Mouse (Mus musculus): Measurements from ENCODE around the gene Hpdl.
A peak's percentile ranks its signal among the peaks of the same experiment; 100 is the strongest.
"Not testable (repeated sequence)": the region's sequence is repeated elsewhere in the genome, so short reads cannot be mapped to it uniquely, and the experiment has no call there.

The Hpdl gene

DNA sequence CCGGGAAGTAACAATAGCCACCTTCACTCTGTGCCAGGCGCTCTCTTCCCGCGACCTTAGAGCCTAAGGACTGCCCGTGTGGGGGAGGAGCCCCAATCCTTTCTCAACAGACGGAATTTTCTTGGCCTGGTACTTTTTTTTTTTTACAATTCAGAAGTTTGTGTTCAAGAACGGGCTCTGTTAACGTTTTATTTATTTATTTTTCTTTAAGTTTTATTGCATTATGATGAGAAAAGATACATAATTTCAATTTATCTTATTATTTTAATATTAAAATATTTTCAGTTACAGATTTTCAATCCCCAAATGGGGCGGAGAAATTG, at the start of gene Hpdl:
TSS of gene Hpdl (minus strand) at position 14 of the 323 bp plus-strand sequence.
- DNase-seq (ENCODE audit: low read depth): no peak

- DNase-seq (ENCODE audit: low read depth): no peak
Measured at GRCm38 (mm10) chr4:116869898-116870297, 48.4 kb upstream of the Hpdl start.

- DNase-seq (ENCODE audit: low read depth): no peak
Measured at GRCm38 (mm10) chr4:116862023-116862422, 40.5 kb upstream of the Hpdl start.

GRCm38 (mm10) chr4:116859711-116860110, 38.2 kb upstream of the Hpdl start:
- no peak for DNase-seq (ENCODE audit: low read depth)

- no peak for DNase-seq (ENCODE audit: low read depth)
Measured at GRCm38 (mm10) chr4:116857203-116857602, 35.7 kb upstream of the Hpdl start.

DNA sequence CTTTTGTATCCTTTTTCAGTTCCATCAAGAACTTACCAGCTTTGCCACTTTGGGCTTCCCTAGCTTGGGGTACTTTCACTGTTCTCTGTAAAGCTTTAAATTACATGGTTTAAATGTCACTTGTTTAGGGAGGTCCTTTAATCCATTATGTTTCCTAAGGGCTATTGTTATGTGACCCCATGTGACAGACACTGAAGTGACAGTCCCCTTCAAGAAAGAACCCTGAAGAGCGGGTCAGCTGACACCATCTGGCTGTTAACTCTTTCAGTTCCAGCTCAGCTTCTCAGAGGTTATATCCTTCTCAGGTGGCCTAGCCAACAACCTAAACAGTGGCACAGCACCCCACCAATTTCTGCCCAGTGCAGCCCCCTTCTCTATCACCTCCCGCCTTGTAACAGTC, 32.8 kb upstream of the Hpdl start:
- DNase-seq (ENCODE audit: low read depth): no peak

DNA sequence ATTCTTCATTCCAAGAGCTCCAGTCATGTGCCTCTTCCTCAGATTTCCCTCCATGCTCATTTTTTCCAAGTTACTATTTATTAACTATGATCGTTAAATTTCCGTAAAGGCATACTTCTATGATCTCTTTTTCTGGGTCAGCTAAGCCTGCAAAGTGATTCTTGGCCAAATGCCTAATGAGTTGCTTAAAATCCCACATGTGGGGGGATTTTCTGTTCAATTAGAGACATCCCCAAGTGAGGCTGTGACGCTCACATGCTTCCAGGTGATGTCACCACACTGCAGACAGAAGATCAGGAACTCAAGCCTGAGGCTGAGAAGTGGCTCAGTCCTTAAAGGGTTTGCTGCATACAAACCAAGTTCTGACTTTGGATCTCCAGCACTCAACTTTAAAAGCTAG, 28.4 kb upstream of the Hpdl start:
- no peak for DNase-seq (ENCODE audit: low read depth)

DNA sequence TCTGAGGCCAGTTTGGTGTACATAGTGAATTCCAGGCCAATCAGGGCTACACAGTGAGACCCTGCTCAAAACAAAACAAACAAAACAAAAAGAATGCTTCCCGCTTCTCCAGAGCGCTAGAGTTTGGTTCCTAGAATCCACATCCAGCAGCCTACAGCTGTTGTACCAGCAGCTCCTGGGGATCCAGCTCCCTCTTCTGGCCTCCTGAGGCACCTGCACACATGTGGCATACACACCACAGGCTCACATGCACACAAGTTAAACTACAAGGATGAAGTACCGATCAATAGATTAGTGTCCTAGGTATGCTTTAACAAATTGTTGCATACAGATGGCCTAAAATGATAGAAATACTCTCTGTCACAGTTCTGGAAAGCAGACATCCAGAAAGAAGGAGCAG, 22.8 kb upstream of the Hpdl start:
- DNase-seq (ENCODE audit: low read depth): no peak

DNA sequence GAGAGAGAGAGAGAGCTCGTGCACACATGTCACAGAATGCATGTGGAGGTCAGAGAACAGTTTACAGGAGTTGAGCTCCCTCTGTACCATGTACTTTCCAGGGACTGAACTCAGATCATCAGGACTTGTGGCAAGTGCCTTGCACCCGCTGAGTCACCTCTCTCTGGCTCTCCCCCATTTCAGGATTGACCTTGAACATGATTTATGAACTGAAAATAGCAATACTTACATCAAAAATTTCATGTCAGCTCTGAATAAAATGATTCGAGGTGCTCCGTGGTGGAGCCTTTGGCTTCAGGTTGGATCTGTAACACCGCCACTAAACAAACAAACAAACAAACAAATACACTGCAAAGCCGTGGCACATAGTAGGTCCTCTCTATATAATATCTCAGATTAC, 19.3 kb upstream of the Hpdl start:
- no peak for DNase-seq (ENCODE audit: low read depth)

DNA sequence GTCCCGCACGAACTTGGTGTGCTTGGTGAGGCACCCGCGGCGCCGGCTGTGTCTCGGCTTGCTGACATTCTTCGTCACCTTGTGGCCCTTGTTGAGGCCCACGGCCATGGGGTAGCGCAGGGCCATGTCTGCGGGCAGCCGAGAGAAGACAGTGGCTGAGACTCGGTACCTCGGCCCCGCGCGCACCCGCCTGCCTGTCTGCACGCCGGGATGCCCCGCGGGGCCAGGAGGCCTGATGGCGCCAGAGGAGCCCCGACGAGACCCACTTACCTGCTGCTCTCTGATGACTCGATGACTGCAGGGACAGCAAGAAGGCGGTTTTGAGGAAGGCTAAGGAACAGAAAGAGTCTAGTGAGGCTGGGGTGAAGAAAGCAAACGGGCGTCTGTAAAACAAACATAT, 18.6 kb upstream of the Hpdl start:
- not testable (repeated sequence) for DNase-seq (ENCODE audit: low read depth)

GRCm38 (mm10) chr4:116838999-116839398, 17.5 kb upstream of the Hpdl start:
- no peak for DNase-seq (ENCODE audit: low read depth)

GRCm38 (mm10) chr4:116830070-116830368, 8.5 kb upstream of the Hpdl start:
- no peak for DNase-seq (ENCODE audit: low read depth)

- DNase-seq (ENCODE audit: low read depth): no peak
Measured at GRCm38 (mm10) chr4:116829364-116830069, 8.0 kb upstream of the Hpdl start.

GRCm38 (mm10) chr4:116827819-116828218, 6.3 kb upstream of the Hpdl start:
- DNase-seq (ENCODE audit: low read depth): peak; percentile 70

DNA sequence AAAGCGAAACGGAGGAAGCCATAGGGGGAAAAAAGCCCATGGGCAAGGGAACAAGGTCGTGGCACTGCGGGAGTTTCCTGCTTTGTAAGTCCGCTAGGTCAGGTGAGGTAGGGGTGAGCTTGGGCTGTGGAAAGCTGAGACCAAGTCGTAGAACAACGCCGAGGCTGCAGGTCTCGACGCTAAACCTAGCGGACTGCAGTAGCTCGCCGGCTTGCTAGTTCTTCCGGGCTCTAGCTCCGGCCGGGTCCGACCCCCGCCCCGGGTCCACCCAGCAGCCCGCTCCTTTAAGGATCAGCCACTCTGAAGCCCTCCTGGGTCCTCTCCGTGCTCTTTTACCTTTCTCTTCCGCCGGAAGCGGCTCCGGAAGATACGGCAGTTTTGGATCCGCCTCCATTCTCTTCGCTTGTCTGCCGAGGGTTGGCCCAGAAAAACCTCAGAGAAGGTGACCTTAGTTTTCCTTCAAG, 3.1 kb upstream of the Hpdl start:
- DNase-seq (ENCODE audit: low read depth): peak; percentile 64

GRCm38 (mm10) chr4:116820902-116821693, 409 bp downstream of the Hpdl start:
- peak; percentile 54 for DNase-seq (ENCODE audit: low read depth)

GRCm38 (mm10) chr4:116819968-116820901, 1.3 kb downstream of the Hpdl start:
- no peak for DNase-seq (ENCODE audit: low read depth)

DNA sequence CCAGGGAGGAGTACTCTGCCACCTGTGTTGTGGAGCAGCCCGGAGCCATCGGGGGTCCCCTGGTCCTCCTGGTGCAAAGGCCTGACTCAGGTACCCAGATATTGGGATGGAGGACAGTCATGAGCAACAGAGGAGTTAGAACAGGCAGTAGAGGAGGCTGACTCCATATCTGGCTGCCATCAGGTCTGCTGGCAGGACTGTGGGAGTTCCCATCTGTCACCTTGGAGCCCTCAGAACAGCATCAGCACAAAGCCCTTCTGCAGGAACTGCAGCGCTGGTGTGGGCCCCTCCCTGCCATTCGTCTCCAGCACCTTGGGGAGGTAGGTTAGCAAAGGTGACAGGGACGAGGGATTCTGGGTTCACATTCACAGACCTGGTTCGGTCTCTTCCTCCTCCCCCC, 4.0 kb downstream of the Hpdl start:
- DNase-seq (ENCODE audit: low read depth): no peak

- no peak for DNase-seq (ENCODE audit: low read depth)
Measured at GRCm38 (mm10) chr4:116815276-116815675, 6.2 kb downstream of the Hpdl start.

GRCm38 (mm10) chr4:116811012-116811411, 10.5 kb downstream of the Hpdl start:
- DNase-seq (ENCODE audit: low read depth): no peak

- DNase-seq (ENCODE audit: low read depth): peak; percentile 97
Measured at GRCm38 (mm10) chr4:116807197-116808129, 14.0 kb downstream of the Hpdl start, which contains the start of the genes Toe1 and Mutyh. Gene Toe1, minus strand, starts transcription at chr4:116807640. Gene Mutyh, plus strand, starts transcription at chr4:116807723.

Measured in c-Kit-positive CD71-positive TER-119-negative erythroid progenitor cells, embryonic 14.5 days (primary cell).